Mouse (Mus musculus) megakaryocyte-erythroid progenitor cell, adult 5-6 weeks (primary cell): ENCODE measurements around the gene Vps53. TPM values are rescaled to one million over a fixed set of nuclear protein-coding genes. Genes with fewer than 3 reads are reported as not detected.
"Not testable (repeated sequence)": the region's sequence is repeated elsewhere in the genome, so short reads cannot be mapped to it uniquely, and the experiment has no call there.

Experiments used
- ATAC-seq: replicated peaks from 2 replicates; pipeline ENCODE4 v1.8.0; 2016; ENCODE audit warnings: mild to moderate bottlenecking, inconsistent platforms; ENCODE audit not compliant: severe bottlenecking, poor library complexity, low FRiP score, low TSS enrichment
- total RNA-seq, 2 experiments: library from RNA; stranded (forward) in 1 of 2; stranded (reverse) in 1 of 2; fragments of 200-1000, 215-1000 nt in 1 of 2; fragments of >200 nt in 1 of 2; fragmentation: Nextera tagmentation in 1 of 2; gene quantifications; 2 replicates each; pipeline ENCODE4 v1.2.3; 2014 to 2017

Vps53 gene
- total RNA-seq (2014; fragmentation: Nextera tagmentation) (44.1 and 46.5 TPM in 2 replicates), total RNA-seq (2017) (33.6 and 38.7 TPM in 2 replicates)

GRCm38 (mm10) chr11:76179495-76180145, at the start of gene Vps53, which contains the start of gene Fam57a:
Gene Vps53 (minus strand): TSS chr11:76179647.
Gene Fam57a (plus strand): TSS chr11:76179671.
- peak; percentile 93 for ATAC-seq

- no peak for ATAC-seq
Observed at GRCm38 (mm10) chr11:76225051-76225450, 45.6 kb upstream of the Vps53 start.

GRCm38 (mm10) chr11:76224631-76225030, 45.2 kb upstream of the Vps53 start:
- no peak for ATAC-seq

- ATAC-seq: peak; percentile 98
Observed at GRCm38 (mm10) chr11:76217390-76217800, 37.9 kb upstream of the Vps53 start, which contains the start of the genes Dbil5 and Gemin4. Gene Dbil5 (plus strand): TSS chr11:76217608. Gene Gemin4 (minus strand): TSS chr11:76217664.

- ATAC-seq: peak; percentile 23; the same call in 1 of the 2 replicates
Observed at GRCm38 (mm10) chr11:76216681-76217389, 37.4 kb upstream of the Vps53 start.

- ATAC-seq: no peak
Observed at GRCm38 (mm10) chr11:76216049-76216540, 36.6 kb upstream of the Vps53 start.

- ATAC-seq: no peak
Observed at GRCm38 (mm10) chr11:76215011-76215410, 35.6 kb upstream of the Vps53 start.

- ATAC-seq: no peak
Observed at GRCm38 (mm10) chr11:76213841-76214240, 34.4 kb upstream of the Vps53 start.

- ATAC-seq: not testable (repeated sequence)
Observed at GRCm38 (mm10) chr11:76211595-76211994, 32.1 kb upstream of the Vps53 start.

GRCm38 (mm10) chr11:76210228-76210985, 31.0 kb upstream of the Vps53 start:
- no peak for ATAC-seq

GRCm38 (mm10) chr11:76206793-76207192, 27.3 kb upstream of the Vps53 start:
- ATAC-seq: no peak

- peak; percentile 88 for ATAC-seq
Observed at GRCm38 (mm10) chr11:76201761-76202674, 22.6 kb upstream of the Vps53 start.

- ATAC-seq: no peak
Observed at GRCm38 (mm10) chr11:76196977-76197469, 17.6 kb upstream of the Vps53 start.

- no peak for ATAC-seq
Observed at GRCm38 (mm10) chr11:76196275-76196976, 17.0 kb upstream of the Vps53 start.

GRCm38 (mm10) chr11:76186908-76187307, 7.5 kb upstream of the Vps53 start:
- ATAC-seq: no peak

GRCm38 (mm10) chr11:76183745-76184144, 4.3 kb upstream of the Vps53 start:
- ATAC-seq: no peak

GRCm38 (mm10) chr11:76180146-76180540, 696 bp upstream of the Vps53 start:
- ATAC-seq: no peak
